Mouse (Mus musculus) liver, embryonic 15.5 days (tissue): Measurements from ENCODE around the gene Zdhhc4. TPM values are rescaled to one million over a fixed set of nuclear protein-coding genes. Genes with fewer than 3 reads are reported as not detected.

Experiments used
- ATAC-seq: fragments of 200-750 bp; cut with Nextera tagmentation; 2 replicates; pipeline ENCODE4 v1.8.0; 2017; ENCODE audit warnings: moderate number of reproducible peaks, mild to moderate bottlenecking, moderate library complexity; ENCODE audit not compliant: insufficient read depth
- H3K27ac ChIP-seq: fragments of 300-500 bp; sonication (generic); replicated peaks from 2 replicates; pipeline ENCODE4 v1.5.1; 2015; ENCODE audit warnings: mild to moderate bottlenecking, inconsistent platforms
- H3K27me3 ChIP-seq: fragments of 300-500 bp; sonication (generic); 2 replicates; pipeline ENCODE4 v1.6.1; 2015; ENCODE audit warnings: mild to moderate bottlenecking, inconsistent platforms
- H3K36me3 ChIP-seq: fragments of 300-500 bp; sonication (generic); replicated peaks from 2 replicates; pipeline ENCODE4 v1.6.1; 2015; ENCODE audit warnings: moderate library complexity, mild to moderate bottlenecking, inconsistent platforms
- H3K4me1 ChIP-seq: fragments of 300-500 bp; sonication (generic); replicated peaks from 2 replicates; pipeline ENCODE4 v1.6.1; 2015; ENCODE audit warnings: inconsistent platforms
- H3K4me2 ChIP-seq: fragments of 300-500 bp; sonication (generic); 2 replicates; pipeline ENCODE4 v1.6.1; 2015; ENCODE audit warnings: moderate library complexity, mild to moderate bottlenecking, inconsistent platforms
- H3K4me3 ChIP-seq: fragments of 300-500 bp; sonication (generic); replicated peaks from 2 replicates; pipeline ENCODE4 v1.5.1; 2015; ENCODE audit warnings: mild to moderate bottlenecking, inconsistent platforms
- H3K9ac ChIP-seq: fragments of 300-500 bp; sonication (generic); 2 replicates; pipeline ENCODE4 v1.6.1; 2015; ENCODE audit warnings: moderate library complexity, mild to moderate bottlenecking, inconsistent platforms
- H3K9me3 ChIP-seq: fragments of 300-500 bp; sonication (generic); replicated peaks from 2 replicates; pipeline ENCODE4 v1.6.1; 2016; ENCODE audit warnings: inconsistent platforms
- WGBS: fragments of 180-500 bp; shearing (Covaris S2); methylation state at CpG from one replicate; pipeline ENCODE4 v1.1.7; 2015; ENCODE audit warnings: mixed read lengths; ENCODE audit not compliant: insufficient replicate concordance; 5-methylcytosine and 5-hydroxymethylcytosine counted together
- polyA plus RNA-seq: library from polyadenylated mRNA; unstranded; fragments of >200 nt; fragmentation: Nextera tagmentation; extraction: Ambion mirVana; gene quantifications from 2 replicates; pipeline ENCODE4 v1.2.1, GENCODE M21; 2015

Gene Zdhhc4
- polyA plus RNA-seq, 1 experiment from 2014 or later: 24.9 TPM

DNA sequence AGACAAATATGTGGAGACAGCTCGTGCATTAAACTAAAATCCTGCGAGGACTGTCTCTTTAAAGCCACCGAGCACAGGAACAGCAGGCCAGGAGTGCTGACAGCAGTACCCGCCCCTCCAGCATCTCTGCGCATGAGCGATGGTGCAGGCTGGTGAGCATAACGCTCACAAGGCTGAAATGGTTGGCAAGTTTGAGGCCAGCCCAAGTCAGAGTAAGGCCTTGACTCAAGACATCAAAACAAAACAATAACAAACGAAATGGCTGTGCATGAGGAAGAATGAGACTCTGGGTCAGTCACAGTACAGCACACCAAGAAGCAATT is 11.8 kb downstream of the Zdhhc4 start:
- Histone ChIP-seq H3K36me3 (peaks cover 82% of the 10 kb centered on the region), H3K27me3 (no peaks in the 10 kb centered on the region), H3K9ac (no peak overlapping the region), H3K27ac (no peak overlapping the region), H3K9me3 (no peaks in the 10 kb centered on the region), H3K4me3 (no peak overlapping the region), H3K4me1 (peaks cover 32% of the 10 kb centered on the region), H3K4me2 (no peak overlapping the region)
- ATAC-seq: no peak
- WGBS: 81% methylated on average over 8 of the region's 8 CpGs

DNA sequence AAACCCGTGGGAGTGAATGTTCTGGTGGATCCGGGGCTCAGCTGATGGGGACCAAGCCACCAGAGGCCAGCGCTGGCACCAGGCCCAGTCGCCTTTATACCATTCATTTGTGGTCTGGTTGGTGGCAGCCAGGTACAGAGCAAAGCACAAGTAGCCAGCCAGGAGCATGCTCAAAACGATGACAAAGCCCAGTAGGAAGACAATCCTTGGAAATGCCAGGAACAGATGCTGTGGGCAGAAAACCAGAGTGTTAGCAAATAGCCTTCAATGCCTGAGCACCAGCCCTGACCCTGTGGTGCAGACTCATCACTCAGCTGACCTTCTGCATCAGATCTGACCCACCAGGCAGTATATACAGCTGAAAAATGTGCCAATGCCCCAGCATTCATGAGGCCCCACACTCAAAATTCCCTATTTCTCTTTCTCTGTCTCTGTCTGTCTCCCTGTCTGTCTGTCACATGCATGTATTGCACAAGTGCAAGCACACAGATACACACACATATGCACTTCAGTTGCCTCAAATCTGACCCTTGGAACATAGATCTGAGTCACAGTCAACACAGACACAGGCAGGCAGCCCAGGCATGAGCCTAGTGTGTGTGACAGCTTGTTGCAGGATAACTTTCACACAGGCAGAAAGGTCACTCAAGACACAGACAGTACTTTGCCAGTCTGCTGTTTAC is 12.3 kb downstream of the Zdhhc4 start:
- H3K36me3 ChIP-seq: peaks cover 82% of the 10 kb centered on the region
- H3K4me1 ChIP-seq: peaks cover 34% of the 10 kb centered on the region
- no peaks in the 10 kb centered on the region for H3K9me3 ChIP-seq
- H3K27me3 ChIP-seq: no peaks in the 10 kb centered on the region
- no peak for ATAC-seq
- H3K4me2 ChIP-seq: no peak overlapping the region
- H3K27ac ChIP-seq: no peak overlapping the region
- no peak overlapping the region for H3K9ac ChIP-seq
- 81% methylated on average over 5 of the region's 5 CpGs for WGBS
- H3K4me3 ChIP-seq: no peak overlapping the region

DNA sequence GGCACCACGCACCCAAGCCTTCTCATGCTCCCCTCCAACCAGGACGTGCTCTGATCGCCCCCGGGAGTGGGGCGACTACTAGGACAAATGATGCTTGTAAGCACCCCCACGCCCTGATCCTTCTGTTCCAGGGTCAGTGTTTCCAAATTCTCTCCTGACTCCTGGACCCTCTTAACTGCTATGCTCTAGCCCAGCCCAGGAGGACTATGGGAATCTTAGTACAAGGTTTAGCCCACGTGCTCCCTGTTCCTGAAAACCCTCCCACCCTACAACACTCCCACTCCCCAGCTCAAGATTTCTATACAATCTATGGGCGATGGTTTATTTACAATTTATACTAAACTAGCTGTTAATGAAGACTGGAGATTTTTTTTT is 13.6 kb downstream of the Zdhhc4 start:
- 19% methylated on average over 8 of the region's 8 CpGs for WGBS
- Histone ChIP-seq H3K4me3 (peak overlapping the region; percentile 89), H3K4me1 (peaks cover 45% of the 10 kb centered on the region), H3K9ac (peak overlapping the region; percentile 94; the same call in 1 of the 2 replicates), H3K4me2 (peak overlapping the region; percentile 92), H3K9me3 (no peaks in the 10 kb centered on the region), H3K36me3 (peaks cover 82% of the 10 kb centered on the region), H3K27ac (peak overlapping the region; percentile 53; the same call in 1 of the 2 replicates), H3K27me3 (no peaks in the 10 kb centered on the region)
- no peak for ATAC-seq

DNA sequence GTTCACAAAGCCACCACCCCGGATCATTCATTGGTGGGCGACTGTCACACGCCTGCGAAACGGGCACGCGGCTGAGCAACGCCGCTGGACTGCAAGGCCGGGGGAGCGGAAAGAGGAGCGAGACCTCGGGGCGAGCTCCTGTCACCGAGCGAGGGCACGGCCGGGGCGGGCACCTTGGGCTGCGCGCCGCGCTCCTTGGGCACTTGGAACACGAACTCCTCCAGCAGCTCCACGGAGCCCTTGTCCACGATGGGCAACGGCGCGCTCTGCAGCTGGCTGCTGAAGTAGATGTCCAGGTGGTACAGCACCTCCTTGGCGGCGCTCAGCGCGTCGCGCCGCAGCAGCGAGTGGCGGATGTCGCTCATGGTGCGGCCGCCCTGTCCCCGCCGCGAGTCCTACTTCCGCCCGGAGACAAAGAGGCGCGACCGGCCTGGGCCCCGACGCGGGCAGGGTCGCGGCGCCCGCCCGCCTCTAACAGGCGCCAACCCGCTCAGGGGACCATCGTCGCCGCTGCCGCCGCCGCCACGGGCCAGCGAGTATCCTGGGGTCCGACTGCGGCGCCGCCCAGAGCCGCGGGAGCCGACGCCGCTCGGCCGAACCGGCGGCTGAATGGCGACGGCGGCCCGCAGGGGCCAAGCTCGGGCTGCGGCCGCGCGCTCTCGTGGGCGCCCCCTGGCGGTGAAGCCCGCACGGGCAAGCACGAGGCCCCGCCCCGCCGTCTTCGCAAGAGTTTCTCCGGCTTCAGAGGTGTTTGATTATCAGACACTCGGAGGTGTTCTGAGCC is 14.1 kb downstream of the Zdhhc4 start, which contains the start of gene E130309D02Rik:
Gene E130309D02Rik, minus strand, starts transcription at position 631 of the 784 bp plus-strand sequence.
- H3K9ac ChIP-seq: peak within 1 kb of the TSS; percentile 94
- H3K27me3 ChIP-seq: no peaks in the 10 kb centered on the region
- peaks cover 82% of the 10 kb centered on the region for H3K36me3 ChIP-seq
- peak; percentile 83 for ATAC-seq
- H3K27ac ChIP-seq: peak within 1 kb of the TSS; percentile 88
- WGBS: under 1% methylated on average over 101 of the region's 101 CpGs
- H3K9me3 ChIP-seq: no peaks in the 10 kb centered on the region
- H3K4me2 ChIP-seq: peak within 1 kb of the TSS; percentile 92
- peaks cover 47% of the 10 kb centered on the region for H3K4me1 ChIP-seq
- H3K4me3 ChIP-seq: peak within 1 kb of the TSS; percentile 89

DNA sequence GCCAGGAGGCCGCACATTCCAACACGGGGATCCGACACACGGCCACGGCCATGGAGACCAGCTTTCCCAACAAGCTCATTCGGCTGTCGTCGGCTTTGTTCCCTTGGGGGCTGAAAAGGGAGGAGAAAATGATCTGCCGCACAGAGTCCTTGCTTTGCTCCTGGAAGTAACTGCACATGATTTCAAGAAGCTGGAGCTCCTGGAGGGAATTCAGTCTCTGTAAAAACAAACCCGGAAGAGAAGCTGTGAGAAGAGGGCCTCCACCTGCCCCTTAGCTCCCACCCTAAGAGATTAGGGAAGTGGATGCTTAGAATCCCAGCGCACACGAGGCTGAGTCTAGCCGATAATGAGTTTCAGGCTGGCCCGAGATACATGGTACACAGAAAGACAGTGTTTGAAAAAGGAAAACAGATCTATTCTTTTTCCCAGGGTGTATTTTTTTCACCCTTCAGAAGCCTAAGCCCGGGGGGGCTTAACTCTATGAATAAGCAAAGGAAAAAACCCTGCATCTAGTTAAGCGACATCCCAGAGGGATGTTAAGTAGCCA is 14.8 kb downstream of the Zdhhc4 start:
- H3K36me3 ChIP-seq: peaks cover 83% of the 10 kb centered on the region
- peak overlapping the region; percentile 92 for H3K4me2 ChIP-seq
- peak overlapping the region; percentile 88 for H3K27ac ChIP-seq
- H3K27me3 ChIP-seq: no peaks in the 10 kb centered on the region
- no peaks in the 10 kb centered on the region for H3K9me3 ChIP-seq
- 2% methylated on average over 16 of the region's 16 CpGs for WGBS
- peak overlapping the region; percentile 89 for H3K4me3 ChIP-seq
- ATAC-seq: peak; percentile 53
- H3K9ac ChIP-seq: peak overlapping the region; percentile 94
- peaks cover 47% of the 10 kb centered on the region for H3K4me1 ChIP-seq

DNA sequence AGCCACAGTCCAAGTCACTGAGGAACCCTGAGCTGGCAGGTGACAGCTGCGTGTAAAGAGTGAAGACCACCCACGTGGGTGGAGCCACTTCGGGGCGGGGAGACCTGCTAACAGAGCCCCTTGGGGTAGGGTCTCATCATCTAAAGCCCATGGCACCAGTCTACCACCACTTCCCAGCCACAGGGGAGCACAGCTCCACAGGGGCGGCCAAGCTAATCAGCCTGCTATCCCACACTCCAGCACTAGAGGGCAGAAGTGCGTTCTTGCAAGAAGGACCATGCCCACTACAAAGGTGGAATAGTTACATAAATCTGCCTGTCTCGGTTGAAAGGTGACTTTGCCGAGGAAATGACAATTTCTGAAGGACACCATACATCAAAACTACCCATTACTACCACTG is 17.2 kb downstream of the Zdhhc4 start:
- WGBS: 46% methylated on average over 8 of the region's 8 CpGs
- Histone ChIP-seq H3K4me3 (no peak overlapping the region), H3K9ac (no peak overlapping the region), H3K36me3 (peaks cover 84% of the 10 kb centered on the region), H3K27me3 (no peaks in the 10 kb centered on the region), H3K4me1 (peaks cover 47% of the 10 kb centered on the region), H3K9me3 (no peaks in the 10 kb centered on the region), H3K4me2 (no peak overlapping the region), H3K27ac (no peak overlapping the region)
- ATAC-seq: no peak

DNA sequence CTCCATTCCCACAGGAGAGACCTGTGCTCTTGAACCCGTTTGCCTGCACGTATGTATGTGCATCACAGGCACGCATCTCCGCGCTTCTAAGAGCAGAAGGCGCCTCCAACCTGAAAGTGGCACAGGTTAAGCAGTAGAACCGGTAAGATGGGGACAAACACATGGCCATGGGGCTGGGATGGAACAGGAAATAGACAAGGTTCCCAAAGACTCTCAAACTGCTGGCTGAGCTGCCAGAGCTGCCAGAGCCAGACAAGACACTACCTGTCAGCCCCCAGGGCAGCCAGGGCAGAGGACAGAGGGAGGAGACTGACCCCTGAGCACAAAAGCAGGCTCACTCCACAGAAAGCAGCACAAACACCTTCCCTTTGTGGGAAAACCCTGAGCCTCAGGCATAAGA is 19.1 kb downstream of the Zdhhc4 start:
- Histone ChIP-seq H3K9ac (no peak overlapping the region), H3K4me3 (no peak overlapping the region), H3K9me3 (no peaks in the 10 kb centered on the region), H3K27ac (no peak overlapping the region), H3K4me2 (no peak overlapping the region), H3K27me3 (no peaks in the 10 kb centered on the region), H3K36me3 (peaks cover 89% of the 10 kb centered on the region), H3K4me1 (peaks cover 38% of the 10 kb centered on the region)
- no peak for ATAC-seq
- 90% methylated on average over 7 of the region's 7 CpGs for WGBS

DNA sequence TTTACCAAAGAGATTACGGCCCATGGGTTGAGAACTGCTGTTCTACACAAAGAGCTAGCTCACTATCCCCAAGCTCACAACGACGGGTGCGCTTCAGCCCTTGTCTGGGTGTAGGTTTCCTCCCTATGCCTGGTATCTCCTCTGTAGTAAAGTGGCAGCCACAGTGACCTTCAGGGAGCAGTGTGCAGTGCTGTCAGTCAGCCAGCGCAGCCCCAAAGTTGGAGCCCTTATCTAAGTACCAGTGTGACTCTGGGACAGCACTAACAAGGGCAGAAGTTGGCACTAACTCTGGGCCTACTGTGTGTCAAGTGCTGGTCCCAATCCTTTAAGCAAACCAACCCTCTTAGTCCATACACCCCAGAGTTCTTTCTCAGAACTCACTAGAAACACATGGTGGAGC is 20.2 kb downstream of the Zdhhc4 start:
- Histone ChIP-seq H3K27me3 (no peaks in the 10 kb centered on the region), H3K4me3 (no peak overlapping the region), H3K4me1 (peaks cover 30% of the 10 kb centered on the region), H3K9ac (no peak overlapping the region), H3K27ac (no peak overlapping the region), H3K9me3 (no peaks in the 10 kb centered on the region), H3K36me3 (peaks cover 97% of the 10 kb centered on the region), H3K4me2 (no peak overlapping the region)
- 89% methylated on average over 5 of the region's 5 CpGs for WGBS
- no peak for ATAC-seq

DNA sequence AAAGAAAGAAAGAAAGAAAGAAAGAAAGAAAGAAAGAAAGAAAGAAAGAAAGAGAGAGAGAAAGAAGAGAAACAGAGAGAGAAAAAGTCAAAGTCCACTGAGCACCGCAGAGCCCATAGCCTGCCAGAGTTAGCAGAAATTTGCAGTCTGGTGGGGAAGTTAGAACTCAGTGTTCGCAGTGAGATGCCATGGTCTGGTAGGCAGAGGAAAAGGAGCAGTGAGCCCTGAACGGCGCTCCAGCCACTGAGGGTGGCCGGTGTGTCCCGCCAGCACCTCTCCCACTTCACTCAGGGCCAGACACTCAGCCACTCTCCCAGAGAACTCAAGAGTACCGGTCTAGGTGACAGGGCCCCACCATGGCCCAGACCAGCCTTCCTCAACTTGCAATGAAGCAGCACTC is 24.8 kb downstream of the Zdhhc4 start:
- no peaks in the 10 kb centered on the region for H3K9me3 ChIP-seq
- no peak overlapping the region for H3K9ac ChIP-seq
- no peak overlapping the region for H3K27ac ChIP-seq
- peaks cover 98% of the 10 kb centered on the region for H3K36me3 ChIP-seq
- 89% methylated on average over 7 of the region's 7 CpGs for WGBS
- ATAC-seq: no peak
- H3K4me1 ChIP-seq: no peaks in the 10 kb centered on the region
- no peak overlapping the region for H3K4me2 ChIP-seq
- no peaks in the 10 kb centered on the region for H3K27me3 ChIP-seq
- no peak overlapping the region for H3K4me3 ChIP-seq

DNA sequence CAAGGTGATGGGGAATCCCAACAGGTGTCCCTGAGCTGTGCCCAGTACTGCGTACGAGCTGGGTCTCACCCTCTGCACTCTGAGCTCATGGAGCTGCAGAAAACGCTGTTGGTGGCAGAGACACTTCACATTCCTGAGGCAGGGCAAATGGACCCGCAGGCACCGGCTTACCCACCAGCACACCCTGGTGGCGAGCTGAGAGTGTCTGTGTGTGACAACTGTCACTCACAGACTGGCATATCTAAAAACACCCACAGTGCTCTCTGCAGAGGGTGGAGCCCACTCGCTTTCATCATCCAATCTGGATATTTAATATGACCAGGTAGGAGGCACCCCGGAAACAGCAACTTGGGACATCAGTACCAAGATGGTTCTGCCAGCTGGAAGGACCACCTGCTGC is 27.8 kb downstream of the Zdhhc4 start:
- peaks cover 69% of the 10 kb centered on the region for H3K36me3 ChIP-seq
- no peak for ATAC-seq
- WGBS: 71% methylated on average over 8 of the region's 8 CpGs

DNA sequence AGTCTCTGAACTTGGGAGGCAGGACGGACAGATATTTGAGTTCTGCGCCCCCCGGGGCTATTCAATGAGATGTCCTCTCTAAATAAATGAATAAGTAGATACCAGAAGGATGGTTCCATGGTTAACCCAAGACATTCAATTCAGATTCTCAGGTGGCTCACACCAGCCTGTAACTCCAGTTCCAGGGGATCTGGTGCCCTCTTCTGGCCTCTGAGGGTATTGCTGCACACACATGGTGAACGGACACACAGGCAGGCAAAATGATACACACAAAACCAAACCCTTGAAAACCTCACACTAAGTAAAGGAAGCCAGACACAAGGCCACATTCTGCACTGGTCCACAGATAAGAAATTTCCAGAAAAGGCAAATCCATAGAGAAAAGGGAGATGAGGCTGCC is 29.4 kb downstream of the Zdhhc4 start:
- H3K4me2 ChIP-seq: no peak overlapping the region
- H3K9me3 ChIP-seq: no peaks in the 10 kb centered on the region
- no peaks in the 10 kb centered on the region; the same call in 1 of the 2 replicates for H3K27me3 ChIP-seq
- no peaks in the 10 kb centered on the region for H3K4me1 ChIP-seq
- H3K36me3 ChIP-seq: peaks cover 53% of the 10 kb centered on the region
- no peak overlapping the region for H3K9ac ChIP-seq
- 83% methylated on average over 4 of the region's 4 CpGs for WGBS
- no peak overlapping the region for H3K4me3 ChIP-seq
- ATAC-seq: no peak
- no peak overlapping the region for H3K27ac ChIP-seq

More for the DNA sequence above, 27.8 kb downstream of the Zdhhc4 start:
- H3K4me1 ChIP-seq: no peaks in the 10 kb centered on the region
- no peak overlapping the region for H3K27ac ChIP-seq
- no peak overlapping the region for H3K4me3 ChIP-seq
- H3K4me2 ChIP-seq: no peak overlapping the region
- H3K27me3 ChIP-seq: no peaks in the 10 kb centered on the region
- H3K9ac ChIP-seq: no peak overlapping the region
- H3K9me3 ChIP-seq: no peaks in the 10 kb centered on the region
